Mouse (Mus musculus): ENCODE measurements around the gene Arhgap22. TPM values are rescaled to one million over a fixed set of nuclear protein-coding genes. Genes with fewer than 3 reads are reported as not detected.

Arhgap22 gene
- total and polyA plus RNA-seq, 3 experiments: 0.17 to 0.39 (median 0.29) TPM

GRCm38 (mm10) chr14:33319541-33320521, 106.0 kb downstream of the Arhgap22 start:
- DNase-seq (ENCODE audit: extremely low read depth): no peak
- H3K27ac ChIP-seq (ENCODE audit: insufficient read depth, low read depth): no peak overlapping the region
- H3K9me3 ChIP-seq (replicated peaks; ENCODE audit: low read length): peaks cover 11% of the 10 kb centered on the region
- dilution Hi-C loops (cut with MboI; ENCODE audit: extremely low pct_ligation_motif_present, extremely low pct_unique_long_range_greater_than_20kb, low sequenced_read_pairs) (no loop called here), in situ Hi-C loops (cut with MboI; ENCODE audit: low pct_ligation_motif_present, low pct_unique_long_range_greater_than_20kb, low sequenced_read_pairs) (no loop called here)
- H3K4me1 ChIP-seq (ENCODE audit: control insufficient read depth in 1 of 2, insufficient read depth in 2 of 2): peaks cover 4 to 41% of the 10 kb centered on the region in 2 experiments; a peak in 2 of 4 replicates
- no peaks in the 10 kb centered on the region for H3K36me3 ChIP-seq (replicated peaks in 1 of 2; ENCODE audit: control insufficient read depth in 1 of 2, insufficient read depth in 1 of 2, low read length in 1 of 2)
- TF ChIP-seq TBP (conservative IDR thresholded peaks at IDR 0.05; ENCODE audit: low read depth, low read length): no peak
- peak in 1 of 2 experiments; percentile 70; a peak in 2 of 4 replicates for TF ChIP-seq CTCF (conservative IDR thresholded peaks at IDR 0.05 in 1 of 2, IDR thresholded peaks at IDR 0.05 in 1 of 2; ENCODE audit: low read depth in 2 of 2, low read length in 2 of 2)
- TF ChIP-seq SMC3 (IDR thresholded peaks at IDR 0.05; ENCODE audit: low read depth, low read length): peak; percentile 29
- H3K9ac ChIP-seq (ENCODE audit: insufficient read depth, low read depth): no peak overlapping the region
- peak overlapping the region in 2 of 3 experiments; percentile 24 to 56 for H3K4me3 ChIP-seq (replicated peaks in 1 of 3; ENCODE audit: low read depth in 2 of 3, low read length in 2 of 3, poor library complexity in 1 of 3)
- no peaks in the 10 kb centered on the region for H3K79me2 ChIP-seq (replicated peaks; ENCODE audit: control insufficient read depth, extremely low read depth, insufficient read depth, poor library complexity, severe bottlenecking)
- H3K27me3 ChIP-seq (replicated peaks): peaks cover 32% of the 10 kb centered on the region
- peak overlapping the region; percentile 72 for H3K4me2 ChIP-seq (ENCODE audit: insufficient read depth, low read depth, poor library complexity, severe bottlenecking)

- DNase-seq (ENCODE audit: extremely low read depth): no peak
- peaks cover 4 to 43% of the 10 kb centered on the region in 2 experiments; a peak in 2 of 4 replicates for H3K4me1 ChIP-seq (ENCODE audit: control insufficient read depth in 1 of 2, insufficient read depth in 2 of 2)
- H3K4me2 ChIP-seq (ENCODE audit: insufficient read depth, low read depth, poor library complexity, severe bottlenecking): no peak overlapping the region
- in situ Hi-C loops (cut with MboI; ENCODE audit: low pct_ligation_motif_present, low pct_unique_long_range_greater_than_20kb, low sequenced_read_pairs): no loop called here
- peaks cover 11% of the 10 kb centered on the region for H3K9me3 ChIP-seq (replicated peaks; ENCODE audit: low read length)
- no peak overlapping the region for H3K4me3 ChIP-seq (replicated peaks in 1 of 3; ENCODE audit: low read depth in 2 of 3, low read length in 2 of 3, poor library complexity in 1 of 3)
- no peak overlapping the region for H3K27ac ChIP-seq (ENCODE audit: insufficient read depth, low read depth)
- dilution Hi-C loops (cut with MboI; ENCODE audit: extremely low pct_ligation_motif_present, extremely low pct_unique_long_range_greater_than_20kb, low sequenced_read_pairs): no loop called here
- H3K36me3 ChIP-seq (replicated peaks in 1 of 2; ENCODE audit: control insufficient read depth in 1 of 2, insufficient read depth in 1 of 2, low read length in 1 of 2): no peaks in the 10 kb centered on the region
- TF ChIP-seq SIN3A (IDR thresholded peaks at IDR 0.05; ENCODE audit: low read length) (no peak), ZNF384 (IDR thresholded peaks at IDR 0.05; ENCODE audit: low read depth, low read length) (no peak)
- peaks cover 31% of the 10 kb centered on the region for H3K27me3 ChIP-seq (replicated peaks)
- no peak overlapping the region for H3K9ac ChIP-seq (ENCODE audit: insufficient read depth, low read depth)
- H3K79me2 ChIP-seq (replicated peaks; ENCODE audit: control insufficient read depth, extremely low read depth, insufficient read depth, poor library complexity, severe bottlenecking): no peaks in the 10 kb centered on the region
Observed at GRCm38 (mm10) chr14:33320856-33321255, 107.0 kb downstream of the Arhgap22 start.

GRCm38 (mm10) chr14:33322661-33323088, 108.8 kb downstream of the Arhgap22 start:
- Histone ChIP-seq H3K4me1 (ENCODE audit: control insufficient read depth in 1 of 2, insufficient read depth in 2 of 2) (peaks cover 6 to 52% of the 10 kb centered on the region in 2 experiments), H3K79me2 (replicated peaks; ENCODE audit: control insufficient read depth, extremely low read depth, insufficient read depth, poor library complexity, severe bottlenecking) (no peaks in the 10 kb centered on the region), H3K4me3 (replicated peaks in 1 of 3; ENCODE audit: low read depth in 2 of 3, low read length in 2 of 3, poor library complexity in 1 of 3) (no peak overlapping the region), H3K27me3 (replicated peaks) (peaks cover 23% of the 10 kb centered on the region), H3K36me3 (replicated peaks in 1 of 2; ENCODE audit: control insufficient read depth in 1 of 2, insufficient read depth in 1 of 2, low read length in 1 of 2) (no peaks in the 10 kb centered on the region), H3K27ac (ENCODE audit: insufficient read depth, low read depth) (no peak overlapping the region), H3K9ac (ENCODE audit: insufficient read depth, low read depth) (no peak overlapping the region), H3K9me3 (replicated peaks; ENCODE audit: low read length) (peaks cover 11% of the 10 kb centered on the region), H3K4me2 (ENCODE audit: insufficient read depth, low read depth, poor library complexity, severe bottlenecking) (peak overlapping the region; percentile 61; the same call in 1 of the 2 replicates)
- in situ Hi-C loops (cut with MboI; ENCODE audit: low pct_ligation_motif_present, low pct_unique_long_range_greater_than_20kb, low sequenced_read_pairs) (no loop called here), dilution Hi-C loops (cut with MboI; ENCODE audit: extremely low pct_ligation_motif_present, extremely low pct_unique_long_range_greater_than_20kb, low sequenced_read_pairs) (no loop called here)
- DNase-seq (ENCODE audit: extremely low read depth): peak; percentile 80
- TF ChIP-seq RAD21 (IDR thresholded peaks at IDR 0.05; ENCODE audit: low read depth, low read length): no peak
- TF ChIP-seq NELFE (IDR thresholded peaks at IDR 0.05; ENCODE audit: low read depth, low read length): no peak
- no peak for TF ChIP-seq MEF2A (IDR thresholded peaks at IDR 0.05; ENCODE audit: borderline replicate concordance, low read depth, low read length)
- TF ChIP-seq BHLHE40 (IDR thresholded peaks at IDR 0.05; ENCODE audit: low read depth, low read length): peak; percentile 42; the same call in 1 of the 2 replicates
- TF ChIP-seq EP300 (IDR thresholded peaks at IDR 0.05; ENCODE audit: low read length): peak; percentile 72
- TF ChIP-seq ZC3H11A (IDR thresholded peaks at IDR 0.05; ENCODE audit: low read depth, low read length): no peak
- TF ChIP-seq JUND (conservative IDR thresholded peaks at IDR 0.05; ENCODE audit: low read depth, low read length): 0 out of 2 replicates have a peak, but pooled peaks have one; percentile 23
- TF ChIP-seq USF2 (conservative IDR thresholded peaks at IDR 0.05; ENCODE audit: low read depth, low read length): no peak; the same call in 1 of the 2 replicates
- TF ChIP-seq MAFK (IDR thresholded peaks at IDR 0.05; ENCODE audit: insufficient replicate concordance, low read length): no peak
- no peak for TF ChIP-seq ZMIZ1 (IDR thresholded peaks at IDR 0.05; ENCODE audit: low read depth, low read length)
- TF ChIP-seq E2F4 (IDR thresholded peaks at IDR 0.05; ENCODE audit: insufficient replicate concordance, low read depth, low read length): no peak
- TF ChIP-seq PAX5 (IDR thresholded peaks at IDR 0.05; ENCODE audit: low read length): no peak
- peak; percentile 73 to 93 for TF ChIP-seq CTCF (conservative IDR thresholded peaks at IDR 0.05 in 1 of 2, IDR thresholded peaks at IDR 0.05 in 1 of 2; ENCODE audit: low read depth in 2 of 2, low read length in 2 of 2)
- no peak for TF ChIP-seq POLR2A (IDR thresholded peaks at IDR 0.05; ENCODE audit: low read depth, low read length)
- TF ChIP-seq ELF1 (IDR thresholded peaks at IDR 0.05; ENCODE audit: low read depth, low read length): no peak
- TF ChIP-seq ZKSCAN1 (IDR thresholded peaks at IDR 0.05; ENCODE audit: borderline replicate concordance, low read depth, low read length): no peak
- TF ChIP-seq CHD2 (IDR thresholded peaks at IDR 0.05; ENCODE audit: low read length): peak; percentile 44; the same call in 1 of the 2 replicates
- no peak for TF ChIP-seq TBP (conservative IDR thresholded peaks at IDR 0.05; ENCODE audit: low read depth, low read length)
- TF ChIP-seq TCF12 (IDR thresholded peaks at IDR 0.05; ENCODE audit: low read depth, low read length): peak; percentile 68; the same call in 1 of the 2 replicates
- no peak for TF ChIP-seq CHD1 (IDR thresholded peaks at IDR 0.05; ENCODE audit: low read depth, low read length)
- TF ChIP-seq UBTF (IDR thresholded peaks at IDR 0.05; ENCODE audit: low read depth, low read length): no peak

Measured in CH12.LX (cell line).